Mouse (Mus musculus) thymus, adult 18-20 months (tissue): ENCODE data around the gene Rpl5.
A peak's percentile ranks its signal among the peaks of the same experiment; 100 is the strongest.
"Not testable (repeated sequence)": the region's sequence is repeated elsewhere in the genome, so short reads cannot be mapped to it uniquely, and the experiment has no call there.

Source experiments
- DNase-seq, 2 experiments: peaks; one replicate each; pipeline ENCODE4 v3.0.0; 2022; ENCODE audit warnings: mixed read lengths in 2 of 2

Rpl5 gene

DNA sequence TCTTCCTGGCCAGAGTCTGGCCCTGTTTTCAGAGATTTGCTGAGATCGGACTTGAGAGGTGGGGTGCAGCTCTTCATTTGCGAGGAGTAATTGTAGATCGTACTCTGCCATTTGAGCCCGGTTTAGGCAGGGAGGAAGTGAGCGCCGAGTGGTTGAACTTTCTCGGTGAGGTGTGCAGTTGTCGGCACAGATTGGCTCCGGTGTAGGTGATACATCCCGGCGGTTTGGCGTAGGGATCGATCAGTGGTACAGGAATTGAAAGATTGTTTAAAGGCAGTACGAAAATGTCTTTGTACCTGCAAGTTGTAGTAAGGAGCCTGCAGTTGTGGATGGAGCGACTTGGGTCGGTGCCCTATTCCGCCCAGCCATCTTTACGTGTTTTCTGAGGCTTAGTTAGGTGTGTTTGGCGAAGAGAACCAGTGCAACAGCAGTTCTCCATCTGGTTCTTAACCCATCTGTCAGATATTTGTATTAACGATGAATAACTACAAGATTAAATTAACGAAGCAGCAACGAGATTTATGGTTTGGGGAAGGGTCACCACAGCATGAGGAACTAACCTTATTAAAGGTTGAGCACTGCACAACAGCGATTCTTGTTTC is 813 bp downstream of the Rpl5 start:
- no peak for DNase-seq

DNA sequence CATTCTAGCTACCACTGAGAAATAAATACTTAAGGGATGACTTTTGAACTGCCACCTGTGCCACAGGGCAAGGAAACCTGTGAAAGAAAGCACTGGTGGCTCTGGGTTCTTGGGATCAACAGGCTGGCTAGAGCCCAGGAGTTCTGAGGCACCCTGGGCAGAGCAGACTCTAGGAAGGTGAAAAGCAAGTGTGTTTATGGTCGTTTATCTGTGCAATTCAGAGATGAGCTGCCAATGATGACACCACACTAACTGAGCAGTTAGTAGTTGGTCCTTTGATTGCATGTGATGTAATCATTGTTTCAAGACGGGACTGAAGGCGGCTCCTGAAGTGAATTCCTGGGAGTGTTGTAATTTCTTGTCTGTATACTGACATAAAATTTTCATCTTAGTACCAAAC is 4.0 kb downstream of the Rpl5 start:
- no peak for DNase-seq

DNA sequence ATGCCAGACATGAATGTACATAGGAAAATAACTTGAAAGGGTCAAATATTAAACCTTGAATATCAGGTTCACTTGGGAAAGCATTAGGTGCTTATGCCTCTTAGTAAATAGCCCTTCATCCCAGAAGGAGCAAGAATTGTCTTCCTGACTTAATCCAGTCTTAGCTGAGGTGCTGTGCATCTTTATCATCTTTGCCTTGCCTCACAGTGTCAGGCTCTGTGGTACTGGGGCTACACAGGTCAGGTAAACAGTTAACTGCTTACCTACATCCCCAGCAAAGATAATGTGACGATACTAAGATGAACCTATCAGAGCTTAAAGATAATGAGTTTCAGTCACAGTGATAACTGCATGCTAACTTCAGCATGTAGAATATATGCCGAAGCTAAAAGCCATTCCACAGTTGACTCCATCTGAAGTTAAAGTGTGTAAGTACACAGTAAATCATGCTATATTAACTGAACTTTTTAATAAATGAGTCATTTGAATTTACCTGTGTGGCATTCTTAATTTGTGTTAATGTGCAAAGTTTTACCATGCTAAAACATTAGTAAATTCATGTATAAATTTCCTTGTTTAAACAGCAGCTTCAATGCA is 8.3 kb downstream of the Rpl5 start:
- DNase-seq = no peak

DNA sequence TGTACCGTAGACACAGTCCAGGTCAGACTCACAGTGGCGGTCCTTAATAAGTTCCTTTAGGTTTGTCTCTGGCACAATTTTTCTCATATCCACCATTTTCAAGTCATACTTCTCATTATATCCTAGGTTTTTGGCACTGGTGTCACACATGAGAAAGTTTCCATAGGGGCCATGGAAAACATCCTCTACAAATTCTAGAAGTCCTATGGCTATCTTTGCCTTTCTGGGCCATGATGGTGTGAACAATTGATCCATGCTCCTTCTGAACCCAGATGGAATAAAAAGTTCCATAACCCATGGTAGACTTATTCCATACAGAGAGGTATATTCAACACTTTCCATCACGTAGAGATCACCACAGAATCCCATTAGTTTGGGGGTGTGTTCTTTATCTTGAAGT is 9.4 kb downstream of the Rpl5 start:
- DNase-seq = no peak

DNA sequence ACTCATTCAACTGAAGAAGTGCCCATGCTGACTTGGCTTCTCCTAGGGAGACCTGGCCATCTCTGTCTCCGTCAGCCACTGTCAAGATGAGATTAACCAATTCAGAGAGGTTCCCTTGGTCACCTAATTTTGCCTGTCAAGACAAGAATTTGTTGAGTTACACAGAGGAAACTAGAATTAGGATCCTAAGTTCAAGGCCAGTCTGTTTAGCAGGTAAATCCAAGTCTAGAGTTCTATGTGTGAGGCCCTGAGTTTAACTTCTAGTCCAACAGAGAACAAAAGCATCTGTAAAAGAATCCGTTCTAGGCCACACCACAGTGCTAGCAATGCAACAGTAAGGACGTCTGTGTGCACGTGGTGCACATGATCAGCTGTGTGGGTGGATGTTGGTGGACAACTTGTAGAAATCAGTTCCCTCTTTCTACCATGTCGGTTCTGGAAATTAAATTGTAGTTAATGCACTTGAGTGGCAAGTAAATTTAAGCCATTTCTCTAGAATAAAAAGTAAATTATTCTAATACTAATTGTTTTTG is 9.8 kb downstream of the Rpl5 start:
- no peak for DNase-seq

DNA sequence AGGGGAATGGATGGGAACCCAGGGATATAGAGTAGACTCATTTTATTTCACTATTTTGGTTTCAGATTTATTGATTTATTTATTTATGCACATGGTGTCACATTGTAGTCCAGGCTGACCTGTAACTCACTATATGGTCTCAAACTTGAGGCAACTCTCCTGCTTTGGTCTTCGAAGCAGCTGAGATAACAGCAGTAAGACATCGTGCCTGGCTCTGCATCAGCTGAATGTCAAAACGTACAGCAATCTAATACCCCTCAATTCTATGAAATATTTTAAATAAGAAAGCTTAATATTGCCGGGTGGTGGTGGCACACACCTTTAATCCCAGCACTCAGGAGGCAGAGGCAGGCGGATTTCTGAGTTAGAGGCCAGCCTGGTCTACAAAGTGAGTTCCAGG is 10.7 kb downstream of the Rpl5 start:
- DNase-seq = no peak

DNA sequence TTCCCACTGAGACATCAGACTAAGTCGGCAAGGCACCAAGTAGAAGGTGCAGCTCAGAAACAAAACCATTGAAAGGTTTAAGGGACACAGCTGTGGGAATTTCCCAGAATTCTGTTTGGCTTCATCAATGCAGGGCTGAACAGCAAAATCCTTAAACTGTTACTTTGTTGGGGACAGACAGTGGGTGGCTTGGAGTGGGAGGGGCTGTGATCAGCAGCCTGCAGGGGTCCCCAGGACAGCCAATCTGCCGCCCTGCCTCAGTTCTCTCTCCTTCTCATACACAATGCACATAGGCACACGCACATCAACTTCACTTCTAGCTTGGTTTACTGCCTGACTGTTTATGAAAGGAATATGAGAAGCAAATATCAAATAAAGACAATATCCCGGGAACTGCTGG is 15.0 kb downstream of the Rpl5 start:
- no peak for DNase-seq

DNA sequence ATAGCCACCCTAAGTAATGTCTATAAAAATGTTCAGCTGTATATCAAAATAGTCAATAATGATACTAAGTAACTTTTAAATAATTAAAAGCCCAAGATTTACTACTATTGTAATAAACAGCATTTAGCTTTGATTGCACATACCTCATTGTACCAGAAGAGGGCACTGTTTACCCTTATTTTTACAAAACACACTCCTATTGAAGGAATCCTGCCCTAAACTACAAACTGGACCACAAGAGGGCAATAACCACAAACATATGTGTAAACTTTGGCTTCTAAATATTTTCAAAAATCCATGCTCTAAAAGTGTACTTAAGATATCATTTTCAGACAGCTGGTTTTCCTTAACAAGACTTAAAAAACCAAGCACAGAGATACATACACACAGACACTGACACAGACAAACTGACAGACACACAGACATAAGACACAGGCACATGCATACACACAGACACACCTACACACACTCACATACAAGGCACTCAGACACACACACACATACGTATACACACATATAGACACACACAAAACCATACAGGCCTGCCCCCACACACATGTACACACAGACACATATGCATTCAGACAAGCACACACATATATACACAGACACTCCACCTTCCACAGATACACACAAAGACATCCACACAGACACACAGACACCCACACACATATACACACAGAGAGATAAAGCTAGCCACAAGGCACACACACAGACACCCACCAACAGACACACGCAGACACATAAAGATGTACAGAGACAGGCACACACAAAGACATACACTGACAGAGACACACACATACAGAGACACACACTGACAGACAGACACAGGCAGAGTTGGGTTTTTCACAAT is 21.3 kb downstream of the Rpl5 start:
- DNase-seq = no peak

DNA sequence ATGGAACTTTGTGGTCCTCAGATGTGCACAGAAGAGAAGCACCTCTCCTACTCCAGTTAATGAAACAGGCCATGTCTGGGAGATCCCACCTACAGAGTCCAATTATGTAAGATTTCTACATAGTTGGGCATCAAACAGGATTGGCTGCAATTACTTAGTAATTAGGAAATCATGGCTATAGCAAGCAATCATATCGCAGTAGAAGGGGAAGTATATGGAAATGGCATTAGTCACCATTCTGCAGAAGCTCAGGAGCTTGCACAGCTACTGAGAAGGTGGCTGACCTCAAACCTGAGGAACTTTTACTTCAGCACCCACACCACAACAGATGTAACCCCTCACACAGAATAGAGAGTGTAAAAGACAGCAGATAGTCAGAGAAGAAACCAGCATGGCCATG is 22.5 kb downstream of the Rpl5 start:
- DNase-seq = no peak

DNA sequence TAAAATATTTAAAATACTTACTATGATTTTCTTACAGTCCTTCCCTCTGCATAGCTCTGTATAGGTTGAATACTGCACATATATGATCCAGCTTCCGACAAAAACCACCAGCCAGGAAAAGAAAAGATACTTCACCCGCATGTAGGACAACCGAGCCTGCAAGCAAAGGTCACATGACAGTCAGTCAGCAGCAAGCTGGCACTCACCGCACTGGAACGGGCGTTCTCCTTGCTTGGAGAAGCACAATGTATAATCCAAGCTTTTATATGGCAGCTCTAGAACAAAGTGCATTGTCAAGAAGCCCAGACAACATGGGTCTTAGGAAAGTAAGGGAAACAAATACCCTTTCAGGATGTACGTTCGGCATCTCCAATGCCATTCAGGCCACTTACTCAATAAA is 24.3 kb downstream of the Rpl5 start:
- no peak for DNase-seq

DNA sequence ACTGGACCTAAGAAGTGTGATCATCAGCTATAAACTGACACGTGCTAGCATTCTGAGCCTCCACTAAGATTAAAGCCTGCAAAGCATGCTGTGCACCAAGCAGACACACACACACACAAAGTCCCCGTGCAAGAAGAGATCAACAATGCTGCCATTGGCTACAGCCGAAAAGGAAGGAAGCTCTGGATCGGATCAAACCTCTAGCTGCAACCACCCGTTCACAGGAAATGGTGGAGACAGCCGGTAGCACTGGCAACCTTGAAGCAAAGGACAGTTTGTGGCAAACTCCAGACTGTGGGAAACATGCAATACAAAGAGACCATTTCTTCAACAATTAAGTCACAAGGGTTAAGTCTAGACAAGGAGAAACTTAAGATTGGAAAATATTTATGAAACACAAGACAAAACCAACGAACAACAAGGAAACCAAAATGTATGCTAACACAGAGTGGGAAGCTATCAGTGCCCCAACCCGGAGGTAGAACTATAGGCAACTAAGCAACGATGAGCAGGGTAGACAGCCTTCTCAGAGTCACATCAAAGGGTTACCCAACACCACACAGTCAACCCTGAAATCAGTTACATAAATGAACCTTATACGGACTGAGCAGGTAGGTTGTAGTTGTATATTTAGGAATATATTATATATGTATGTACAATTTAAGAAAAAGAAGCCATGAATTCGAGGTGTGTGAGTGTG is 26.4 kb downstream of the Rpl5 start:
- DNase-seq = peak; percentile 28 to 72

DNA sequence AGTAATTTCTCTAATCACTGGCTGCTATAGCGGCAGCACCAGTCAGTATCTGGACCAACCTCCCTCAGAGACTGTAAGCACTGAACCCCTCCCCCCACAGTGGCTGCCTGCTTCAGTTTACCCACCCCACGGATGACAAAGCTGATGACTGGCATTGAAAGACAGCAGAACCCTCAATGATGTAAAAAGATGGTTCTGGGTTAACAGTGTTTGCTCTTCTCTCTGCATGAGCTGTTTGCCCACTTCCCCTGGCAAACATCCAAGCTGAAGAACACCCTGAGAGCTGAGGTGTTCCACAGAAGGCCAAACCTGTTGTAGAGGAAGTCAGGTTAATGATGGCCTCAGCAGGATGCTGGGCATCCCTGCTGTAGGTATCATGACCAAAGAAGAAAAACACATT is 32.3 kb downstream of the Rpl5 start:
- peak in 1 of 2 experiments; percentile 35 for DNase-seq

DNA sequence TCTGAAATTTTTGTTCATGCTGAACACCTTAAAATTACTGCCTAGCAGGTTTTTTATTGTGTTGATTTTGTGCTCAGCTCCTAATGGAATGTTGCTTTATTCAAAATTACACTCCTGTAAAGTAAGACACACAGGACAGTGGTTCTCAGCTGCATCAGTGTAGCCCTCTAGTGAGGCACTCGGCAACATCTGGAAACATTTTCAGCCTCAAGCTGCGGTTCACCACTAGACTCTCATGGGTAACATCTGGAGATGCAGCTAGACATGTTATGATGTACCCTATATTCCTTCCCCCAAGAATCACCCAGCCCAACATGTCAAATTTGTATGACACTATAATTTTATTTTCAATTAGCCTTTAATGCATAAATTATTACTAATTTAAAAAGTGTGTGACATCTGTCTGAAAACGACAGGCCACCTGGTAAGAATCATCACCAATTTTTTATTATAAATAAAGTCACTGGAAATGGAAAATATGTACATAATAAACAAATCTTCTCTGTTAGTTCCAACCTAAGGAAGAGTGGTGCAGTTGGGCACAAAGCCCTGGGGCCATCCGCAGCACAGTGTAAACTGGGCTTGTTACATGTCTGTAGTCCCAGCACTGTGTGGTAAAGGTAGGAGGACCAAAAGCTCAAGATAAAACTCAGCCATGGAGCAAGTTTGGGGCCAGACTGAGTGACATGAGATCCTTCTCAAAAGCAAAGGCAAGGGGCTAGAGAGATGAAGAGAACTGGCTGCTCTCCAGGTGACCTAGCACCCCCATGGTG is 33.1 kb downstream of the Rpl5 start:
- DNase-seq = no peak

DNA sequence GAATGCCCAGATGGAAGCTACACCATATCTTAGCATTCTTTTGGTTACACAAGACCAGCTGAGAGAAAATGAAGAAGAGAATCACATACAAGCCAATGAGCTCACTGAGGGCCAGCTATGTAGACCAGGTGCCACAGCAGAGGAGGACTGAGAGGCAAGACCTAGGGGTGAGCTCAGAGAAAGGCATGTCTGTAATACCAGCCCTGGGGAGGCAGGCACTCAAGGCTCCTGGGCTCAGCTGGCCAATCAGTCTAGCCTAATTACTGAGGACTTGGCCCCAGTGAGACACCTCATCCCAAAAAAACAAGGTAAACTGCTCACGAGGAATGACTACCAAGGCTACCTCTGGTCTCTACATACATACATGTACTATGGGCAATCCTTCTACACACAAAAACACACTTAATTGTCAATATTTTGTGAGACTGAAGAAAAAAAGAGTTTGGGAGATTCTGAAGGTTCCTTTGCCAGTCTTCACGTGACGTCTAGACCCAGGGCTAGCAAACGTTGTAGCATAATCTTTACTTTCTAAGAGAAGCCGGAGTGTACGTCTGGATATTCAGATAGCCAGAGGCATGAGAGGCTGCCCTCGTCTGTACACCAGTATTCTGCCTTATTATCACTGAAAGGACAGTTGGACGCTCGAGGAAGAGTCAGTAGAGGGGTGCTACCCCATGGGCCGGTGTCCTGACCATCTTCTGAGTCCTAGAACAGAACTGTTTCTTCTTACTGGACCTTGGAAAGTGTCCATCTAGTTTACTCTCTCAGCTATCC is 34.7 kb downstream of the Rpl5 start:
- no peak for DNase-seq

DNA sequence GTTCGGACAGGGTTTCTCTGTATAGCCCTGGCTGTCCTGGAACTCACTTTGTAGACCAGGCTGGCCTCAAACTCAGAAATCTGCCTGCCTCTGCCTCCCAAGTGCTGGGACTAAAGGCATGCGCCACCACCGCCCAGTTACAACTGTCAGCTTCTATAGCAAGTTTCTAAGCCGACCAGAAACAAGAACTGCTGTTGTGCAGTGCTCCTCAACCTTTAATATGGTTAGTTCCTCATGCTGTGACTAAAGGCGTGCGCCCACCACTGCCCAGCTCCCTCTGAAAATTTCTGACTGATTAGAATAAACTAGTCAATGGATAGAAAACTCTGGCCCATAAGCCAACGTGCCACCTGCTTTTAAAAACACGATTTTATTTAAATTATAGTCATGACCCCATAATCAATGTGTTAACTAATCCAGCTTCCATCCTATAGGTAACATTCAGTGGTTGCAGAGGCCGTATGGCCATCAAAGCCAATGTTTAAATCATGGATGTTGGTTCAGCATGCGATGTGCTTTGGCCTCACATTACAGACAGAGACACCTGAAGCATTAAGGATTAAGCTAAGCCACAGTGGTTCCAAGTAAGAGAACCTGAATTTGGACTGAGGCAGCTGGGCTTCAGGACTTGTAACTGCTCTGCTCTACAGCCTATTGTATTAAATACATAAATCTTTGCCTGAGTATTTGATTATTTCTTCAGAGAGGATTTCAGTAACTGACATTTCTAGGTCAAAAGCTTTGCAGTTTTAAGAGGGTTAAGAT is 36.5 kb downstream of the Rpl5 start:
- no peak for DNase-seq

DNA sequence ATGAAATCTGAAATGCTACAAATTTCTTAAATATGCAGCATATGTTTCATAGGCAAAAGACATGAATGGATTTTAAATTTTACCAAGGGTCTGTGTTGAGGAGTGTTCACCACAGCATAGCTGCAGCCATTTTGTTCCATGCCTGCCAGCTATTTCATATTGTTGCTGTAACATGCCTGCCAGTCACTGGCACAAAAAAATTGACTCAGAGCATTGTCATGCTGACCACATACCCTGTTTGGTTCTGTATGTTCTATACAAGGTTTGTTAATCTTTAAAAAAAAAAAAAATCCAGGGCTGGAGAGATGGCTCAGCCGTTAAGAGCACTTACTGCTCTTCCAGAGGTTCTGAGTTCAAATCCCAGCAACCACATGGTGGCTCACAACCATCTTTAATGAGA is 38.2 kb downstream of the Rpl5 start:
- DNase-seq = not testable (repeated sequence)

DNA sequence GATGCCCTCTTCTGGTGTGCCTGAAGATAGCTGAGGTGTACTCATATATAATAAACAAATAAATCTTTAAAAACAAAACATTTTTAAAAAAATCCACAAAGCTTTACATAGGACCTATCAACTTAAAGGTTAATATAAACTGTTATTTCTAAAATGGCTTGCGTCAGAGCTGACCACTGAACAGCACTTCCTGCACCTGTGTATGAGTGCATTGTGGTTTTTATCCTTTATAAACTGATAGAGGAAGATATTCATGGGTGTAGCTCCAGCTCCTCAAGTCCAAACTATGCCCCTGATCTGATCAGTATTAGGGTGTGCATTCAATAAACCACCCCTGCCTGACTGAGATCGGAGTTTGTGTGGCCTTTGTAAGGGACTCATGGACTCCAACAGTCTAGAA is 38.6 kb downstream of the Rpl5 start:
- no peak for DNase-seq

DNA sequence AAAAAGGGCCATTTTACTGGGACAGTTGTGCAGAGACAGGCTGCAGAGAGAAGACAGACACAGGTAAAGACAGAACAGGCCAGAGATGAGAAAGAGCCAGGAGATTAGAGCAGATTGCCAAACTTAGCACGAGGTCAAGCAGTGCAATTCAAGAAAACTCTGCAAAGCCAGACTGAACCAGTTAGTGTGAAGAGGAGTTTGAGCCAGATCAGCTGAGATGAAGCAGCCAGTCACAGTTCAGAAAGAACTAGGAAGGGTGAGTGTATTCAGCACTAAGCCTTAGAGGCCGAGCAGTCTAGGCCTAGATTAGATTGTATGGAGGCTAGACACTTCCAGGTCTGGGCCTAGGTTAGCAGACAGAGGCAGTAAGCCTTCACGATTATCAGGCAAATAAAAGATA is 39.4 kb downstream of the Rpl5 start:
- no peak for DNase-seq

DNA sequence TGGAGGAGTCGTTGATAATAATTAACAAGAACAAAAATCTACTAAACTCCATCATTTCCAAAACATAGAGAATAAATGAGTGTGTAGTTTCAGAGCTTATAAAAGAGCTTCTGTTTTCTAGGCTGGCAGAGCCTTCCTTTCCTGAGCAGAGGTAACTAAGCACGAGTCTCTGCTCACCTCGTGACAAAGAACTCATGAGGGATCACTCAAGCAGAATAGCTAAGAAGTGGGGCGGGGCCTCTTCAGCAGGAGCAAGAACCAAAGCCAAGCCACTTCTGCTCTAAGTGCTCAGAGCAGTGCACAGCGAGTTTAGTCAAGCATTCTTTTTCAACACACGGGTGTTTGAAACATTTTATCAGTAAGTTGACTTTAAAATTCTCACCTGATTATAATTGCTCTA is 40.9 kb downstream of the Rpl5 start:
- peak in 1 of 2 experiments; percentile 15 for DNase-seq

DNA sequence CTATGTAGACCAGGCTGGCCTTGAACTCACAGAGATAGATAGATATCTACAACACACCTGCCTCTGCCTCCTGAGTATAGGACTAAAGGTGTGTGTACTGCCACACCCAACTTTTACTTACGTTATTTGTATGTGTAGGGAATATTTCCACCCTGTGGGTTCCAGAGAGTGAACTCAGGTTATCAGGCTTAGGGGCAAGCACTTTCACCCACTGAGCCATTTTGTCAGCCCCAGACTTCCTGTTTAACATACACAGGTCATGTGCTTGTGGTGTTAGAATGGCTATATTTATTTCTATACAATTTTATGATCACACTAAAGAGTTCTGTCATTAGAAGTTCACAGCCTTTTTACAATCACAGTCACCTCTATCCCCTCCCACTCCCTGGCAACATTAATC is 42.6 kb downstream of the Rpl5 start:
- DNase-seq = no peak

DNA sequence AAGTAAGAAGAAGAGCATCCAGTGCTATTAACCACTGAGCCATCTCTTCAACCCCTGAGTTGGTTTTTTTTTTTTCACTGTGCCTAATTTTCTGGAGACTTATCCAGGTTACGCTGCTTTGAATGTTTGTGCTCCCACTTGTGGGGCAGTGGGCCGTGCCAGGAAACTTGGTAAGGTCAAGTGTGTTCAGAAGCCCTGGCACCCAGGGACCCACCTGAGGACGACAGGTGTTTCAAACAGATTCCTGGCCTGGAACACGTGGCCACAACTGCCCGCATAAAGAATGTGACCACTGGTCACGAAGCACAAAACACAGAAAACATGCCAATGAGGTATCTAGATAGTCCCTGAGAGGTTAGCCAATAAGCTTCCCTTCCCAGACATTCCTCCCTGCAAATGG is 43.2 kb downstream of the Rpl5 start:
- no peak for DNase-seq
